Mouse (Mus musculus) macrophage (primary cell): ENCODE results near the gene Tmsb15a. TPM values are rescaled to one million over a fixed set of nuclear protein-coding genes. Genes with fewer than 3 reads are reported as not detected.
"Not testable (repeated sequence)": the region's sequence is repeated elsewhere in the genome, so short reads cannot be mapped to it uniquely, and the experiment has no call there.

Experiments used
- H3K27ac ChIP-seq: fragments of 350-480 bp; formaldehyde crosslinking; 2 replicates; pipeline ENCODE4 v1.9.0; 2021
- H3K36me3 ChIP-seq: fragments of 350-480 bp; formaldehyde crosslinking; 2 replicates; pipeline ENCODE4 v1.9.0; 2021; ENCODE audit errors: inconsistent target
- H3K4me3 ChIP-seq: fragments of 350-480 bp; formaldehyde crosslinking; 2 replicates; pipeline ENCODE4 v1.9.0; 2021; ENCODE audit errors: inconsistent target
- H3K79me2 ChIP-seq: fragments of 350-480 bp; formaldehyde crosslinking; 2 replicates; pipeline ENCODE4 v1.9.0; 2021; ENCODE audit errors: inconsistent target
- WGBS: methylation state at CpG from one replicate; pipeline ENCODE4 v1.1.7; 2026; ENCODE audit warnings: inconsistent platforms; ENCODE audit not compliant: missing documents; 5-methylcytosine and 5-hydroxymethylcytosine counted together
- polyA plus RNA-seq: library from polyadenylated mRNA; stranded (reverse); fragments of 250-400 nt; gene quantifications from 3 replicates; pipeline ENCODE4 v1.2.4, GENCODE M21; 2018; ENCODE audit warnings: inconsistent platforms
- total RNA-seq, 78 experiments: library from RNA; depleted of rRNA; stranded (reverse); fragments of 250-400 nt; gene quantifications; 1 replicate in 9 of 78; 2 replicates in 24 of 78; 3 replicates in 43 of 78; 4 replicates in 2 of 78; pipeline ENCODE4 v1.2.4; 2018; ENCODE audit warnings: inconsistent platforms in 56 of 78

Tmsb15a gene
- total RNA-seq (2018; cell fraction: chromatin; rRNA removed), result not detected
- not detected for total RNA-seq (2018; cell fraction: cytosol; rRNA removed)
- total RNA-seq (2018; cell fraction: nucleus; rRNA removed), result not detected
- polyA plus RNA-seq, result not detected in 3 replicates

GRCm38 (mm10) chrX:135725161-135725560 is at the start of gene Tmsb15a:
Gene Tmsb15a (minus strand): TSS chrX:135725261.
- H3K27ac ChIP-seq, result no peak within 1 kb of the TSS
- H3K4me3 ChIP-seq, result no peak within 1 kb of the TSS
- WGBS, result 90% methylated on average over 5 of the region's 10 CpGs
- no peaks in the 10 kb centered on the region for H3K79me2 ChIP-seq
- no peaks in the 10 kb centered on the region for H3K36me3 ChIP-seq

- H3K27ac ChIP-seq, result no peak overlapping the region
- H3K79me2 ChIP-seq, result no peaks in the 10 kb centered on the region
- no peaks in the 10 kb centered on the region for H3K36me3 ChIP-seq
- 92% methylated on average over 2 of the region's 2 CpGs for WGBS
- no peak overlapping the region for H3K4me3 ChIP-seq
These were observed 43.5 kb upstream of the Tmsb15a start for GRCm38 (mm10) chrX:135768565-135768964.

GRCm38 (mm10) chrX:135768043-135768548 is 43.0 kb upstream of the Tmsb15a start:
- H3K36me3 ChIP-seq, result no peaks in the 10 kb centered on the region
- H3K4me3 ChIP-seq, result no peak overlapping the region
- H3K27ac ChIP-seq, result no peak overlapping the region
- 68% methylated on average over 3 of the region's 3 CpGs for WGBS
- H3K79me2 ChIP-seq, result no peaks in the 10 kb centered on the region

- no peaks in the 10 kb centered on the region for H3K79me2 ChIP-seq
- no peak overlapping the region for H3K4me3 ChIP-seq
- H3K27ac ChIP-seq, result no peak overlapping the region
- H3K36me3 ChIP-seq, result no peaks in the 10 kb centered on the region
These were observed 36.6 kb upstream of the Tmsb15a start for GRCm38 (mm10) chrX:135761707-135762106.

- WGBS, result 0% methylated on average over 2 of the region's 2 CpGs
- Histone ChIP-seq H3K4me3 (no peak overlapping the region), H3K27ac (no peak overlapping the region), H3K36me3 (no peaks in the 10 kb centered on the region), H3K79me2 (no peaks in the 10 kb centered on the region)
These were observed 27.8 kb upstream of the Tmsb15a start for GRCm38 (mm10) chrX:135752832-135753231.

GRCm38 (mm10) chrX:135745376-135745775 is 20.3 kb upstream of the Tmsb15a start:
- not testable (repeated sequence) for H3K36me3 ChIP-seq, H3K4me3 ChIP-seq, H3K27ac ChIP-seq
- H3K79me2 ChIP-seq, result peaks cover 11% of the 10 kb centered on the region; the same call in 1 of the 2 replicates
- 95% methylated on average over 3 of the region's 3 CpGs for WGBS

GRCm38 (mm10) chrX:135743056-135743355 is 17.9 kb upstream of the Tmsb15a start:
- peak overlapping the region; percentile 22 for H3K27ac ChIP-seq
- peaks cover 11% of the 10 kb centered on the region; the same call in 1 of the 2 replicates for H3K79me2 ChIP-seq
- WGBS, result 24% methylated on average over 6 of the region's 7 CpGs
- H3K4me3 ChIP-seq, result peak overlapping the region; percentile 83
- no peaks in the 10 kb centered on the region for H3K36me3 ChIP-seq

- peaks cover 11% of the 10 kb centered on the region; the same call in 1 of the 2 replicates for H3K79me2 ChIP-seq
- peak within 1 kb of the TSS; percentile 83 for H3K4me3 ChIP-seq
- H3K36me3 ChIP-seq, result no peaks in the 10 kb centered on the region
- H3K27ac ChIP-seq, result peak within 1 kb of the TSS; percentile 22
- WGBS, result 19% methylated on average over 46 of the region's 48 CpGs
These were observed 17.4 kb upstream of the Tmsb15a start, which contains the start of the genes Armcx5 and Gprasp1 for GRCm38 (mm10) chrX:135742304-135743055. Gene Armcx5 (plus strand): TSS chrX:135742733. Gene Gprasp1 (plus strand): TSS chrX:135742733.

GRCm38 (mm10) chrX:135738730-135739520 is 13.9 kb upstream of the Tmsb15a start:
- H3K27ac ChIP-seq, result no peak overlapping the region

GRCm38 (mm10) chrX:135712845-135713244 is 12.2 kb downstream of the Tmsb15a start:
- H3K79me2 ChIP-seq, result no peaks in the 10 kb centered on the region
- H3K4me3 ChIP-seq, result no peak overlapping the region
- WGBS, result 67% methylated on average over 2 of the region's 2 CpGs
- no peak overlapping the region for H3K27ac ChIP-seq
- no peaks in the 10 kb centered on the region for H3K36me3 ChIP-seq

More at GRCm38 (mm10) chrX:135738730-135739520, 13.9 kb upstream of the Tmsb15a start:
- WGBS, result no CpG with 5 or more reads among the region's 2 CpGs
- H3K79me2 ChIP-seq, result peaks cover 11% of the 10 kb centered on the region; the same call in 1 of the 2 replicates
- no peak overlapping the region for H3K4me3 ChIP-seq
- H3K36me3 ChIP-seq, result no peaks in the 10 kb centered on the region

GRCm38 (mm10) chrX:135704349-135704748 is 20.7 kb downstream of the Tmsb15a start:
- H3K36me3 ChIP-seq, result no peaks in the 10 kb centered on the region
- H3K27ac ChIP-seq, result no peak overlapping the region
- H3K79me2 ChIP-seq, result no peaks in the 10 kb centered on the region
- no peak overlapping the region for H3K4me3 ChIP-seq
- WGBS, result 42% methylated on average over 2 of the region's 2 CpGs

GRCm38 (mm10) chrX:135703111-135703510 is 21.9 kb downstream of the Tmsb15a start:
- 100% methylated on average over 1 of the region's 1 CpGs for WGBS
- H3K27ac ChIP-seq, result no peak overlapping the region
- H3K36me3 ChIP-seq, result no peaks in the 10 kb centered on the region
- no peak overlapping the region for H3K4me3 ChIP-seq
- no peaks in the 10 kb centered on the region for H3K79me2 ChIP-seq

- Histone ChIP-seq H3K4me3 (no peak within 1 kb of the TSS), H3K36me3 (no peaks in the 10 kb centered on the region), H3K79me2 (no peaks in the 10 kb centered on the region), H3K27ac (no peak within 1 kb of the TSS)
- no CpG with 5 or more reads among the region's 1 CpGs for WGBS
These were observed 31.4 kb downstream of the Tmsb15a start, which contains the start of gene Tcp11x2 for GRCm38 (mm10) chrX:135693633-135694032. Gene Tcp11x2 (minus strand): TSS chrX:135693790.

GRCm38 (mm10) chrX:135687802-135688201 is 37.3 kb downstream of the Tmsb15a start:
- 79% methylated on average over 3 of the region's 3 CpGs for WGBS
- Histone ChIP-seq H3K36me3 (no peaks in the 10 kb centered on the region), H3K4me3 (no peak overlapping the region), H3K27ac (no peak overlapping the region), H3K79me2 (no peaks in the 10 kb centered on the region)

- no peaks in the 10 kb centered on the region for H3K36me3 ChIP-seq
- 86% methylated on average over 2 of the region's 2 CpGs for WGBS
- no peak overlapping the region for H3K4me3 ChIP-seq
- H3K27ac ChIP-seq, result no peak overlapping the region
- H3K79me2 ChIP-seq, result no peaks in the 10 kb centered on the region
These were observed 43.2 kb downstream of the Tmsb15a start for GRCm38 (mm10) chrX:135681858-135682257.
